Mouse (Mus musculus) heart, postnatal 0 days (tissue): ENCODE results near the gene Filip1l.

Experiments
- CTCF ChIP-seq: IDR thresholded peaks from 2 replicates; pipeline ENCODE4 v1.5.1; 2016; ENCODE audit warnings: antibody characterized with exemption, control low read depth, low read depth
- EP300 ChIP-seq: IDR thresholded peaks from 2 replicates; pipeline ENCODE4 v1.6.1; 2016; ENCODE audit warnings: antibody characterized with exemption, low read depth

GRCm38 (mm10) chr16:57401702-57402101 is 48.8 kb downstream of the Filip1l start:
- TF ChIP-seq CTCF: no peak
- TF ChIP-seq EP300: no peak
